Mouse (Mus musculus): ENCODE results near the gene Dlk1.
"Not testable (repeated sequence)": the region's sequence is repeated elsewhere in the genome, so short reads cannot be mapped to it uniquely, and the experiment has no call there.

The Dlk1 gene

GRCm38 (mm10) chr12:109486525-109486924 is 33.9 kb downstream of the Dlk1 start:
- DNase-seq = not testable (repeated sequence)

- no peak for DNase-seq
These were observed 39.1 kb downstream of the Dlk1 start for GRCm38 (mm10) chr12:109491701-109492100.

GRCm38 (mm10) chr12:109493381-109493780 is 40.8 kb downstream of the Dlk1 start:
- DNase-seq = no peak

- no peak for DNase-seq
These were observed 42.5 kb downstream of the Dlk1 start for GRCm38 (mm10) chr12:109495016-109495644.

GRCm38 (mm10) chr12:109496397-109496796 is 43.8 kb downstream of the Dlk1 start:
- DNase-seq = no peak

GRCm38 (mm10) chr12:109500992-109501391 is 48.4 kb downstream of the Dlk1 start:
- DNase-seq = no peak

GRCm38 (mm10) chr12:109502360-109503040 is 49.9 kb downstream of the Dlk1 start:
- no peak for DNase-seq

GRCm38 (mm10) chr12:109507693-109508092 is 55.1 kb downstream of the Dlk1 start:
- no peak for DNase-seq

- no peak for DNase-seq
These were observed 56.2 kb downstream of the Dlk1 start for GRCm38 (mm10) chr12:109508495-109509454.

- DNase-seq = no peak
These were observed 57.0 kb downstream of the Dlk1 start for GRCm38 (mm10) chr12:109509531-109510137.

GRCm38 (mm10) chr12:109510247-109510646 is 57.6 kb downstream of the Dlk1 start:
- DNase-seq = no peak

GRCm38 (mm10) chr12:109511456-109511855 is 58.8 kb downstream of the Dlk1 start:
- DNase-seq = no peak

- DNase-seq = no peak
These were observed 59.7 kb downstream of the Dlk1 start for GRCm38 (mm10) chr12:109512151-109512907.
